Mouse (Mus musculus): ENCODE measurements around the gene Tsc22d1.

Gene Tsc22d1

DNA sequence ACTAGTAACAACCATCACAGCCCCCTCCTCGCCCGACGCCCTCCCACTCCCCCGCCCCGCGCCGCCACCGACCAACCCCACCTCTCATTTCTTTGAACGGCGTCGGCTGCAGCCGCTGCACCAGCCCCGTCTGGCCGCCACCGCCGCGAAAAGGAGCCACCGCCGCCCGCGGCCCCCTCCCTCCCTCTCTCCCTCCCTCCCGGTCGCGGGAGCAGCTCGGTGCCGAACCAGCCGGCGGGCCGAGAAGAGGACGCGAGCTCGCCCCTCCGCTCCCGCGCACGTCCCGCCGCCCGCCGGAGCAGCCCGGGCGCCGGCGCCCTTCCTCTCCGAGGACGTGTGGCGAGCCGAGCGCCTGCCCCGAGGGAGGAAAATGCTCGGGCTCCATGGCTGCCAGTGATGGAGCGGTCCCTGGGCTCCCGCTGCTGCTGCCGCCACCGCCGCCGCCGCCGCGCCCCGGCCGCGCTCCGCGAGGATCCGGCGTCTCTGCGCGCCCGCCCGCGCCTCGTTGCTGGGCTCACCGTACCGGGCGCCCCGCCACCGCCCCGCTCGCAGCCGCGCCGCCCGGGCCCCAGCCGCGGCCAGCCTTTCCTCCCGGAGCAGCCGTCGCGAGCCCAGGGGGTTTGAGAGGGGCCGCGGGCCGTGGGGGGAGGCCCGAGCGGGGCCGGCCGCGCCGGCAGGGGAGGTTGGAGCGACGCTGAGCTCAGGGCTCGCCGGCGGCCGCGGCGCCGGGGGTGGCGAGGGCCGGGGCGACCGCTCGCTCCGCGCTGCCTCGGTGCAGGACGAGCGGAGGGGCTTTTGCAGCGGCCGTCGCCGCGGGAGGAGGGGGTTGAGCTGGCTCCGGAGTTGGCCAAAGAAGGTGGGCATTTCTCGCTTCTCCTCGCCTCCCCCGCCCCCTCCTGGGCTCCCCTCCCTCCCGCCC lies at the start of gene Tsc22d1:
Gene Tsc22d1 (plus strand): TSS at position 100 of the 919 bp plus-strand sequence.
- peak; percentile 51 for DNase-seq

DNA sequence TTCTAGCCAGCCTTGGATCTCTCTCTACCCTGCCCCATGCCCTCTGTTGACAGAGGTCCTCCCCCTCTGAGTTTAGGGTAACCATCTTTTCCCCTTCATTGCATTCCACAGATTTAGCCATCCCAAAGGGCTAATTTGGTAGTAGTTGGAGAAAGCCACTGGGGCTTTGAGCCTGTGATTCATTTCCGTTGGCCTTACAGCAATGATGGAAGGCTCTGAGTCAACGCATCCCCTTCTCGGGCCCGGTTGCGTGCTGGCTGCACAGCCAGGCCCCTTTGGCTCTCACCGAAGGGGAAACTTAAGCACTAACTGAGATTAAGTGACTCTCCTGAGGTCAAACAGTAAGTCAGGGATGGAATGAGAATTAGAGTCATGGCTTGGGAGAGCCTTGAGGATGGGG lies 41.1 kb upstream of the Tsc22d1 start:
- DNase-seq = no peak

DNA sequence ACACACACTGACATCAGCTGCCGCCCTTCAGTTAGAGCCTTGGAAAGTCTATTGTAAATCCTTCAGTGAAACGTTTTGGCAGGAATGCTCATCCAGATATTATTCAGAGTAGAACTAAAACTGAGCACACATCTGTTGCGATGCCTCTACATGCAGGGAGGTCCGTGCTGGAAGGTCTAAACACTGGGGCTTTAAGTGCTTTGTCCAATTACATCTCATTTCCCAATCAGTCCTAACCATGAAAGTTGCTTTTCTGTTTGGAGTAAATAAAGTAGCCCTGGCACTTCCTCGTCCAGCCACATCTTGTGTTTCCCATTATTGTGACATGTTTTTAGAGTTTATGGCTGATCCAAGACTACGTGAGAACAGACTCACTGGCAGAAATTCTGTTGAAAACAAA lies 40.2 kb upstream of the Tsc22d1 start:
- DNase-seq = no peak

DNA sequence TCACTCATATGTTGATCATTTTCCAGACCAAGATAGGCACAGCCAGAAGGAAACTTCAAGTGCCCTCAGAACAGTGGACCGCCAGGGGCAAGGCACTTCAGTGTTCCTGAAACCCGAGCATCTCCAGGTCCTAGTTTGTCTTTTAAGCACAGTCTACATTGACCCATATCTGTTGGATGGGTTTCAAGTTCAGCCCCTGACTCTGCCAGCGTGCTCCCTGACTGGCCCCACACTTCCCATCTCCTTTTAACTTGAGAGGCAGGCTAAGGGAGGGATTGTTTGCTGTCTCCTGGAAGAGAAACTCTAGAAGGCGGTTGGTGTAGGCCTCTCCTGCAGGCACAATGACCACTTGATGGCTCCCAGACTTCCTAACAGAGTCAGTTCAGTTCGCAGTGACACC lies 38.2 kb upstream of the Tsc22d1 start:
- no peak for DNase-seq

DNA sequence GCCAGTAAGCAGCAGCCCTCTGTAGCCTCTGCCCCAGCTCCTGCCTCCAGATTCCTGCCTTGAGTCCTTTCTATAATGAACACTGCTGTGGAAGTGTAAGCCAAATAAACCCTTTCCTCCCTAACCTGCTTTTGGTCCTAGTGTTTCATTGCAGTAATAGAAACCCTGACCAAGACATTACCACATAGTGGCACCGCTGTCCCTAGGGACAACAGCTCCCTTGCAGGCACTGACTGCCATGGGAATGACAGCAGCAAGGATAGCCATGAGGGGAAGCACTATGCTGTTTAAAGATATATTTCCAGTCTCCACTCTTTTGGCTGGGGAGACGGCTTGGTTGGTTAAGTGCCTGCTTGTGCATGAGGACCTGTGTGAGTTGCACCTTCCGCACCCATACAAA lies 35.4 kb upstream of the Tsc22d1 start:
- no peak for DNase-seq

DNA sequence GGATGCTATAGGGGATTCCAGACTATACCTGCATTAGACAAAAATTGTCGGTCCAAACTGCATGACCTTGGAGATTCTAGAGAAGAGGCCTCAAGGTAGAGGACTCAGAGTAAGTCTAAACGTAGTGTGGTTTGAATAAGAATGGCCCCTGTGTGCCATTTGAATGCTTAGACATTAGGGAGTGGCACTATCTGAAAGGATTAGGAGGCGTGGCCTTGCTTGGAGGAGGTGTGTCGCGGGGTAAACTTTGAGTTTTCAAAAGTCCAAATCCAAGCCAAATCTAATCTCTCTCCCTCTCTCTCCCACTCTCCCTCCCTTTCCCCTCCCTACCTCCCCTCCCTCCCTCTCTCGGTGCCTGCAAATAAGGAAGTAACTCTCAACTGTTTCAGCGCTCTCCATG lies 26.7 kb upstream of the Tsc22d1 start:
- DNase-seq = no peak

DNA sequence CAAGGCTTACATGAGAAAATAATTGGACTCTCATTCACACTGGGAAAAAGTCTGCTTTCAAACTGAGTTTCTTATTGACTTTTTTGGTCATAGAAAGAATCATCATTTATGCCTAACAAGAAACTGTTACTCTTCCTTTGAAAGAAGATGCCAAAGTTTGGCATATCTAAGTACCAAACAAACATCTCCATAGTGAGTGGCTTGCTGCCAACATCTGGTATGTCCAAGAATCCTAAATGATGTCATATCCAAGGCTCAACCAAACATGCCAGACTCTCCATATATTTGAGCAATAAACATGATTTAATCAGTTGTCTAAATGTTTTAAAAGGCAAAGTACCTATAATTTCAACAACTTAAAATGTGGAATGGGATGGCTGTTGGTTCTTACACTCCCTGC lies 16.5 kb upstream of the Tsc22d1 start:
- no peak for DNase-seq

DNA sequence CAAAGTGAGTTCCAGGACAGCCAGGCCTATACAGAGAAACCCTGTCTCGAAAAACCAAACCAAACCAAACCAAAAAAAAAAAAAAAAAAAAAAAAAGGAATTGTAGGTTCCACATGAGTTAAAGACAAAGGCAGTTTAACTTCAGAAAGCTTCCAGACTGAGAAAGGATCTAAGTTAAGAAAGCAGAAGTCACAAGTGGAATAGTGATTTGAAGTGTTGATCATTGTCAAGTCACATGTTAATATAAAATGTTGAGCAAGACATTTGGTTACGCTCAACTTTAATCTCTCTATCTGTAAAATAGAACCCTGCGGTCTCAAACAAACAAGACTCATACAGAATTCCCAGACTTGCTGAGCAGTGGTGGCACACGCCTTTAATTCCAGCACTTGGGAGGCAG lies 12.2 kb upstream of the Tsc22d1 start:
- DNase-seq = no peak

DNA sequence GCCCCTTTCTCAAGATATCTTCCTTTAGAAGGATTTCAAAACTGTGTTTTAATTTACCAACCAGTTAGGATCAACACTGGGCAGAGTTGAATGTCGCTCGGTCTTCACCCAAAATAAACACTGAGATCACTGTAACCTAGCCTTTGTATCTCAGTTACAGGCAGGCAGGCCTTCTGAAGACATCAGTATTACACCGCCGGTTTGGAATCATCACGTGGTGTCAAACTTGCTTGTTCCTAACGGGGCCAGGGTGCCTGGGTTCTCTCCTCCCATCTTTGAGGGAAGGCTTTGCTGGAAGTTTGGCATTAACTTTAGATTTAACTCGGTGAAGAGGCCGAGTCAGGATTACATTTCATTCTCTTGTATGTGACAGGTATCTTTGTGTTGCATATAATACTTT lies 5.7 kb upstream of the Tsc22d1 start:
- DNase-seq = no peak

DNA sequence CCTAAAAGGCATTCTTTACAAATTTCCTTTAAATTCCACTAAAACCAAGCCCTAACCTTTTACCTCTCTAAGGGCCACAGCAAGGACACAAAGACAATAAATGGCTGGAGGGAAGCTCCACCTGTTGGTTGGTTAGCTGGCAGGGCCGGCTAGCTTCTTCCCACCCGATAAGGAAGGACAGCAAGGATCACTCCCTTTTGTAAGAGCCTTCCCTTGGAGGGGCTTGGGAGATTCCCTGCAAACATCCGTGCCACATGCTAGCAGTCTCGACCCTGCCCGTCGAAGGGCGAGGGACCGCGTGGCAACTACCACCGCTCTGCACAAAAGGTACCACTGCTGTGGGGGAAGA lies 1.0 kb upstream of the Tsc22d1 start:
- no peak for DNase-seq

DNA sequence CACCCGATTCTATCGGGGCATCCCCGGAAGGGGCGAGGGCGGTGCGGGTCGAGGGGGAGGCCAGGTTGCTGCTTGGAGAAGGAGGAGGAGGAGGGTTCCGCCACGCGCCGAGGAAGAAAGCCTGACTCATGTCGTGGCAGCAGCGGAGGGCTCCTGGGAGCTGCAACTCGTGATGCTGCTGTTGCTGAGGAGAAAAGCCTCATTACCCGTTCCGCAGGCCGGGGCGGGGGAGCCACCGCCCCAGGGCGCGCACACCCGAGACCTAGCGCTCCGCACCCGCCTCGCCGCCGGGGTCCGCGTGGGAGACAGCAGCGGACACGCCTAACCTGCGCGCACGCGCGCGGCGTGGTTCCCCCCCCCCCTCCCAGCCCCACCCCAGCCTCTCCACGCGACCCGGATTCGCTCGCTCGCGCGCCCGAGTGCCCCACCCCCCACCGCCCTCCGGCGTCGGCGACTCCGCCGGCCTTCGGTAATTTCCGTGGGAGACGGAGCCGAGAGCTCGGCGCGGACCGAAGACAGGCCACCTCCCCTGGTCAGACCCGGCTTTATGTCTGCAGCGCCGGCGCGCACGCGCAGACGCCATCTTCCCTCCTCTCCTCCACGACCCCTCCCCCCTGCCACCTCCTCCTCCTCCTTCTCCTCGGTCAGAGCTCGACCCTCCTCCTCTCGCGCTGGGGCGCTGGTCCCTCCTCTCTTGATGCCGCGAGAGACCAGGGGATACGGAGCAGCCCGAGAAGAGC lies 469 bp upstream of the Tsc22d1 start:
- peak; percentile 99 for DNase-seq

DNA sequence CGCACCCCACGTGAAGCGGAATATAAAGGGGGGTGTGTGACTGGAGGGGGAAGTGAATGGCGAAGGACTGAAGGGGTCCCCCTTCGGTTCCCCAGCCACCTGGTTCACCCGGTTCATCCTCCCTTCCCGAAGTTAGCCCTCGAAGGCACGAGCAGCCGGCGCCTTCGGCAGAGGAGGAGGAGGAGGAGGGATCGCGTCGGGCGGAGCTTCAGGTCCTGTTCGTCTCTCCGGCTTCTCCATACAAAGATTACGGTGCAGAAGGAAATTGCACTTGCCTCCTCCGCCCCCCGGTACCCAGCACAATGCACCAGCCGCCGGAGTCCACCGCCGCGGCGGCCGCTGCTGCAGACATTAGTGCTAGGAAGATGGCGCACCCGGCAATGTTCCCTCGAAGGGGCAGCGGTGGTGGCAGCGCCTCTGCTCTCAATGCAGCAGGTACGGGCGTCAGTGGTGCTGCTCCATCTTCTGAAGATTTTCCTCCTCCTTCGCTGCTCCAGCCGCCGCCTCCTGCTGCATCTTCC lies 1.1 kb downstream of the Tsc22d1 start:
- DNase-seq = peak; percentile 63

DNA sequence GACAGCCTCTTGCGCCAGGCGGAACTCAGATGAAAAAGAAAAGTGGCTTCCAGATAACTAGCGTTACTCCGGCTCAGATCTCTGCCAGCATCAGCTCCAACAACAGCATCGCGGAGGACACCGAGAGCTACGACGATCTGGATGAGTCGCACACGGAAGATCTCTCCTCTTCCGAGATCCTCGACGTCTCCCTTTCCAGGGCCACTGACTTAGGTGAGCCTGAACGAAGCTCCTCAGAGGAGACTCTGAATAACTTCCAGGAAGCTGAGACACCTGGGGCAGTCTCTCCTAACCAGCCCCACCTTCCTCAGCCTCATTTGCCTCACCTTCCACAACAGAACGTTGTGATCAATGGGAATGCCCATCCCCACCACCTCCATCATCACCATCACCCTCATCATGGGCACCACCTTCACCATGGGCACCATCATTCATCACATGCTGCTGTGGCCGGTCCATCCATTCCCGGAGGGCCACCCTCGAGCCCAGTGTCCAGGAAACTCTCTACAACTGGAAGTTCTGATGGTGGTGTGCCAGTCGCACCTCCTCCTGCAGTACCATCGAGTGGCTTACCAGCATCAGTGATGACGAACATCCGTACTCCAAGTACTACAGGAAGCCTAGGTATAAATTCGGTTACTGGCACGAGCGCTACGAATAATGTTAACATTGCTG lies 1.7 kb downstream of the Tsc22d1 start:
- no peak for DNase-seq

DNA sequence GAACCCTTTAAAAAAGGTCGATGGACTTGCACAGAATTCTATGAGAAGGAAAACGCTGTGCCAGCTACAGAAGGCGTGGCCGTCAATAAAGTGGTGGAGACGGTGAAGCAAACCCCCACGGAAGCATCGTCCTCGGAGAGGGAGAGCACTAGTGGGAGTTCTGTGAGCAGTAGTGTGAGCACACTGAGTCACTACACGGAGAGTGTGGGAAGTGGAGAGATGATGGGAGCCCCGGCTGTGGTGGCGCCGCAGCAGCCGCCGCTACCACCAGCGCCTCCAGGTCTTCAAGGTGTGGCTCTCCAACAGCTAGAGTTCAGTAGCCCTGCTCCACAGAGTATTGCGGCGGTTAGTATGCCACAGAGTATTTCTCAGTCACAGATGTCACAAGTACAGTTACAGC lies 2.6 kb downstream of the Tsc22d1 start:
- DNase-seq = no peak

DNA sequence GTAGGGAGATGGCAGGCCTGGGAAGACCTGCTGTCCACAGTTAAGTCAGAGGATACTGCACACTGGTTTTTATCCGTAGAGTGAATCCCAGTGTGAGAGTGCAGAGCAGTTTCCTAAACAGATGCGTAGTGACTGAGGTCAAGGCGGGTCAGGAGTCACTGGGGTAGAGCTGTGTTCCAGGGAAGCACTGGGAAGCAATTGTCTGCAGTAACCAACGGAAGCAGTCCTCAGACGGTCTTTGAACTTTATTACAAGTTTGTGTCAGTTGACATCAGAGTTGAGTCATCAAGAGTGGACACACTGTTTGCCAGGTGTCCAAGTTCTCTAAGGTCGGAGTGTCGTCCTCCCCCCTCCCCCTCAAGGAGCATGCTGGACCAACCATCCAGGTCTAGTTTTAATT lies 6.0 kb downstream of the Tsc22d1 start:
- DNase-seq = no peak

DNA sequence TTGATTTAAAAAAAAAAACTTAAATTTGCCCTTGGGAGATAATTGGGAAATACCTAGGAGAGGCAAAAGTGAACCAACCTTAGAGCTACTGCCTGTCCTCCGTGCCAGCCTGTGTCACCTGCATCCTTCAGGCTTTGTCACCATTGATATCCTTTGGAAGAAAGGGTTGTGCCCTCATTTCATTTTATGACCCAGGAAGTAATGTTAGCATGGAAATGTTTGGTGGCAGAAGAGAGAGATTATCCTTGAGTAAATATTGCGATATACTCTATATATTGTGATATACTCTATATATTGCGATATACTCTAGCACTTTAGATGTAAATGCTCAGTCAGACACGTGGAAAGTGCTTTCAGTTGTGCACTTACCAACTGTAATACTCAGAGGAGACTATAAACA lies 6.4 kb downstream of the Tsc22d1 start:
- DNase-seq = no peak

DNA sequence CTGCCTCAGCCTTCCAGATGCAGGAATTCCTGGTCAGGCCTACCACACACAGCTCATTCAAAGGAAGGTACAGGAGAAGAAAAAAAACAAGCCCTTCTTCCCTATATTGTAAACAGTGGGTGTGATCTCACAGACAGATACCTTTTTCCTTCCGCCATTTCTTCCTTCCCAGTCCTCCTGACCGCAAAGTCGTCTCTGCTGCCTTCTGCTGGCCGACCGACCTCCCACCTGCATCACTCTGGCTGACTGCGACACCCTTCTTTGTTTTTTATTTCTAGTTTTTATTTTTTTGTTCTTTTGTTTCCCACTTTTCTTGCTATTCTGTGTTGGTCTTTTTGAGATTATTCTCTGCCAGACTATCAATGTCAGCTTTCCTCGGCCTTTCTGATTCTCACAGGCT lies 10.7 kb downstream of the Tsc22d1 start:
- DNase-seq = no peak

DNA sequence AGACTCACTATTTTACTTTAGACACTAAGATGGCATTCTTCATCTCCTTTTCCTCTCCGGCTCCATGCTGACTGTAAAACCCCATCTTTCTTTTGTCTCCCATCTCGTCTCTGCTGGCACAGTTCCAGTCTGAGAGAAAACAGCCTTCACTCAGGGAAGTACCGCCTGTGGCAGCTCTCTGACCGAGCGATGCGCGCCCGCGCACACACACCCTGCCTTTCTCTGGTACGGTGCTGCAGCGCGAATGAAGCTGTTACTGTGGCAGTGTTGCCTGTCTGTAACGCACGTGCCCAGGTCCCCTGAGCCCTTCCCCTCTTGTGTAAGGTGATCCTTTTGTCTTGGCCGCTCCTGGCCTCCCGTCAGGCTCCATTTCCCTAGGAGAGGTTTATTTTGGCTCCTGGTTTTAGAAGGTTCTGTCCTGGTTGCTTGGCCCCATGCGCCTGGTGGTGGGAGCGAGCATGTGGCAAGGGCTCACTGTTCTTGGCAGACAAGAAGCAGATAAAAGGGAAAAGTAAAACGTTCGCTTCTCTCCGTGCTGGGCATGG lies 11.3 kb downstream of the Tsc22d1 start:
- DNase-seq = no peak

DNA sequence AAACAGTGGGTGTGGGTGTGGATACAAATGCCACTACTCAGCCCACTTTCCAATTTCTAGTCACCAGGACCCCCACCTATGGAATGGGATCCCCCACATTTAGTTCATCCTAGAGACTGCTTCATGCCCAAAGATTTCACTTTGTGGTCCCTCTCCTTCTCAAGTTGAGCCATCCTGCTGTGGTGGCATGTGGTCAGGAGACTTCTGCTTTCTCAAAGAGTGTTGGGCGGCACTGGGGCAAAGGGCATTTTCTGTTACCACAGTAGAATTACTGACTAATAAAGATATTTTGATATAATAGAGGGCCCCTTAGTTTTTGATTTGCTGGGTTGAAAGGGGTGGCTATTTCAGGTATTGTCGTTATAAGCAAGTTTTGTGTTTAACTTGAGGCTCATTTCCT lies 14.1 kb downstream of the Tsc22d1 start:
- no peak for DNase-seq

DNA sequence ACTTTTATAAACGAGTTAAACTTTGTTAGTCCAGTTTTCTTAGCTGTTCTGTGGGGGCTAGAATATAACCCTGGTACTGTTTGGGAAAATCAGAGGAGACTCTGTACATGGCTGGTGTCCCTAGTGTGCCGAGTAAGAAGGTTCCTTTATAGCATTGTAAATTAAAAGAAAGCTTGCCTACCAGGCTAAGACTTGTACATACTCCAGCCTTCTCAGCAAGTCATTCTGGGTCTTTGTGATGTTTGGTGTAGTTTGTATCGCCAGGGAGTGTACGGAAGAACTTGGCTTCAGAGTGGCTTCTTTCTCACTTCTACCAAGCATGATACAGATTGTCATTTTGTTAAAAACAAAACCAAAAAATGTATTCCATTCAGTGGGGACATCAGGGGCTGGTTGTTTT lies 17.2 kb downstream of the Tsc22d1 start:
- no peak for DNase-seq

DNA sequence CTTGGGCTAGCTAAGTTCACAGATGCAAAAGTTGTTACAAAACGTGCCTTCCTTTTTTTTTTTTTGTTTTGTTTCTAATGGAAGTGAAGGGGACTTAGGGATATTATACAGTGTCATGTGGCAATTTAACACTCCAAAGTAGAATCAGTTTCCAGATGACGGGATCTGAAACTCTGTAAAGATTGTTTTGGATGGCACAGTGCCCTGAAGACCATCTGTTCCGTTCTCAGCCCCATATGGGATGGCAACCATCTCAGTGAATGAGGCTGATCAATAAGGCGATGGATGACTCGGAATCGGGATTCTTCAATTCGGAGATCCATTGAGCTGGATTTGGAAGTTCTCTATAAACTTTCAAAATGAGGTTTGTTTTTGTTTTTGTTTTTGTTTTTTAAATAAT lies 17.6 kb downstream of the Tsc22d1 start:
- DNase-seq = no peak

DNA sequence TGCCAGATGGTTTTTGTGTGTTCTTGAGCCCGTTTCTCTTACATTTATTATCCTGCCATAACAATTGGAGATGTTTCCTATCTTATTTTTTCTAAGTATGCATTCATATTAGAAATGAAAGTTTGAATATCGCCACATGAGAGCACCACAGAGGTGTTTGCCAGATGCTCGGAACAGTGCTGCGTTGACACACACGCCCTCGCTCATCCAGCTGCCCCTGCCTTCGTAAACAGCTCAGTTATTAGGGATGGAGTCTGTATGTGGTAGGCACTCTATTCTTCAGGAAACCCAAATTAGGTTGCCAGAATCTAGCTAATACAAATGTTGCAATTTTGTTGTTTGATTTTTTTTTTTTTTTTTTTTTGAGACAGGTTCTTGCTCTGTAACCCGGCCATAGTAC lies 18.1 kb downstream of the Tsc22d1 start:
- no peak for DNase-seq

DNA sequence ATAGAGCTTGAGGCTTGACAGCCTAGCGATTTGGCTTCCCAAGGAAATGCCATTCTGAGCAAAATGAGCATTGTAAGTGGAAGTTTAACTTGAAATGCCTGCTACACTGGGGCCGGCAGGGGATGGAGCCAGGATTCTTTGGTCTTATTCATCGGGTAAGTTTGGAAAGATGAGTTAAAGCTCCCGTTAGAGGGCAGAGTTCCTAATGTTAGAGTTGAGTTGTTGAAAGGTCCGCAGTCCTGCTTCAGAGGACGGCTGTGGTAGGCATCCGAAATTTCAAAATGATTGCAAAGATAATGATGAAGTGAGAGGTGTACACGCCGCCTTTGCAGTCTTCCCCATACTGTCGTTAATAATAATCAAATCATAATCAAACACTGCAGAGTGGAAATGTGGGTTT lies 27.4 kb downstream of the Tsc22d1 start:
- DNase-seq = no peak
